Mouse (Mus musculus) stomach, postnatal 0 days (tissue): ENCODE results near the gene Ascl2. TPM values are rescaled to one million over a fixed set of nuclear protein-coding genes. Genes with fewer than 3 reads are reported as not detected.
A peak's percentile ranks its signal among the peaks of the same experiment; 100 is the strongest.

Experiments
- ATAC-seq: fragments of 200-750 bp; cut with Nextera tagmentation; 2 replicates; pipeline ENCODE4 v1.8.0; 2017; ENCODE audit not compliant: low FRiP score, low TSS enrichment
- DNase-seq: peaks from one replicate; pipeline ENCODE4 v3.0.0-alpha.2; 2016; ENCODE audit warnings: low spot score
- H3K27ac ChIP-seq: fragments of 300-500 bp; sonication (generic); replicated peaks from 2 replicates; pipeline ENCODE4 v1.5.1; 2014; ENCODE audit warnings: mild to moderate bottlenecking, control low read depth
- H3K27me3 ChIP-seq: fragments of 300-500 bp; sonication (generic); 2 replicates; pipeline ENCODE4 v1.6.1; 2014; ENCODE audit warnings: low read length; ENCODE audit not compliant: control insufficient read depth, insufficient read depth
- H3K36me3 ChIP-seq: fragments of 300-500 bp; sonication (generic); 2 replicates; pipeline ENCODE4 v1.6.1; 2014; ENCODE audit warnings: low read length, mixed read lengths; ENCODE audit not compliant: control insufficient read depth, insufficient read depth
- H3K4me1 ChIP-seq: fragments of 300-500 bp; sonication (generic); replicated peaks from 2 replicates; pipeline ENCODE4 v1.6.1; 2014; ENCODE audit warnings: antibody characterized with exemption; ENCODE audit not compliant: control insufficient read depth, insufficient read depth
- H3K4me2 ChIP-seq: fragments of 300-500 bp; sonication (generic); replicated peaks from 2 replicates; pipeline ENCODE4 v1.6.1; 2014; ENCODE audit warnings: low read depth, mild to moderate bottlenecking, control low read depth, moderate library complexity
- H3K4me3 ChIP-seq: fragments of 300-500 bp; sonication (generic); 2 replicates; pipeline ENCODE4 v1.5.1; 2014; ENCODE audit warnings: low read depth, low read length, control low read depth
- H3K9ac ChIP-seq: fragments of 300-500 bp; sonication (generic); 2 replicates; pipeline ENCODE4 v1.6.1; 2014; ENCODE audit warnings: mild to moderate bottlenecking, low read length, control low read depth, mixed read lengths
- H3K9me3 ChIP-seq: fragments of 300-500 bp; sonication (generic); 2 replicates; pipeline ENCODE4 v1.6.1; 2016; ENCODE audit warnings: low read length; ENCODE audit not compliant: control insufficient read depth
- CTCF ChIP-seq: IDR thresholded peaks from 2 replicates; pipeline ENCODE4 v1.5.1; 2016; ENCODE audit warnings: antibody characterized with exemption, low read depth, mild to moderate bottlenecking, moderate library complexity
- EP300 ChIP-seq: optimal IDR thresholded peaks from 2 replicates; pipeline ENCODE3; 2016; ENCODE audit warnings: antibody characterized with exemption
- WGBS: fragments of 180-500 bp; shearing (Covaris S2); extraction: QIAGEN DNeasy Blood & Tissue Kit; methylation state at CpG from one replicate; pipeline ENCODE4 v1.1.7; 2014; 5-methylcytosine and 5-hydroxymethylcytosine counted together
- polyA plus RNA-seq: library from polyadenylated mRNA; unstranded; fragments of >200 nt; fragmentation: Nextera tagmentation; extraction: Ambion mirVana; gene quantifications from 2 replicates; pipeline ENCODE4 v1.2.1, GENCODE M21; 2015

The Ascl2 gene
- polyA plus RNA-seq, 1 experiment from 2014 or later, result 4.5 TPM

DNA sequence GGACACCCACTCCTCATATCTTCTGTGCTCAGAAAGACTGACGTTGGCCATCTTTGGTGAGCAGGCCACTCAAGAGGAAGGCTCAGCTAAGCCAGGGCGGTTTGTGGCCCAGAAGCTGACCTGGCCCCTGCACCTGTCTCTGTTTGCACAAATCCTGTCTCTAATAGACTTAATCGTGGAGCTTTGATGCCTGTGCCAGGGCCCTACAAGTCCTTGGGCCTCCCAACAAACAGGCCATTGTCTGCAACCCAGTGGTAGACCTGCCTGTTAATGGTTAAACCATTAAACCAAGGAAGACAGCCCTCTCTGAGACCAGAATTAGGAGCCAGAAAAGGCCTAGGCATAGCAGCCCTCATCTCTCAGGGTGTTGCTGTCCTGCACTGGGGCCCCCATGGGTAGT, 36.6 kb downstream of the Ascl2 start:
- 44% methylated on average over 3 of the region's 3 CpGs for WGBS
- no peak overlapping the region; the same call in 1 of the 2 replicates for H3K27ac ChIP-seq
- TF ChIP-seq EP300 (no peak), CTCF (no peak)
- no peaks in the 10 kb centered on the region for H3K4me1 ChIP-seq
- H3K4me3 ChIP-seq, result no peak overlapping the region
- H3K4me2 ChIP-seq, result no peak overlapping the region
- H3K36me3 ChIP-seq, result no peaks in the 10 kb centered on the region
- no peaks in the 10 kb centered on the region for H3K9me3 ChIP-seq
- H3K27me3 ChIP-seq, result no peaks in the 10 kb centered on the region
- ATAC-seq (peak; percentile 57), DNase-seq (peak; percentile 59)
- H3K9ac ChIP-seq, result no peak overlapping the region

DNA sequence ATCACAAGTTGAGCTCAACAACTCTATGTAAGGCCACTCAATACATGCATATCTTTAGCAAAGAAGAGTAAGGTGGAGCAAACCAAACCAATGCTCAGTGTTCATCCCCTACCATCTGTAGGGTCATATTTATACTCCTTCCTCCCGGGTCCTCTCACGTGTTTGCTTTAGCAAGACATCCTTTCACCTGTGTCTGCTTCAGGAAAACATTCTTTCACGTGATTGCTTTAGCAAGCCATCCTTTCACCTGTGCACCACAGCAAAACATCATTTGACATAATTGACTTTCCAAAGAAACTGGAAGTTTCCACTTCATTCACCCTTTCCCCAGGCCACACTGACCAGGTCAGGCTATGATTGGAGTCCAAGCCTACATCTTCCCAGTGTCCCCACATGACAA, 38.0 kb downstream of the Ascl2 start, which contains the start of gene Th:
TSS of gene Th (minus strand) at position 101 of the 400 bp plus-strand sequence.
- H3K4me3 ChIP-seq, result no peak within 1 kb of the TSS
- DNase-seq (no peak), ATAC-seq (no peak)
- H3K27ac ChIP-seq, result no peak within 1 kb of the TSS
- no peaks in the 10 kb centered on the region for H3K4me1 ChIP-seq
- H3K4me2 ChIP-seq, result no peak within 1 kb of the TSS
- no peak within 1 kb of the TSS for H3K9ac ChIP-seq
- no peak for TF ChIP-seq EP300
- no peak for TF ChIP-seq CTCF
- 69% methylated on average over 3 of the region's 3 CpGs for WGBS
- H3K27me3 ChIP-seq, result no peaks in the 10 kb centered on the region
- H3K36me3 ChIP-seq, result no peaks in the 10 kb centered on the region
- H3K9me3 ChIP-seq, result no peaks in the 10 kb centered on the region

DNA sequence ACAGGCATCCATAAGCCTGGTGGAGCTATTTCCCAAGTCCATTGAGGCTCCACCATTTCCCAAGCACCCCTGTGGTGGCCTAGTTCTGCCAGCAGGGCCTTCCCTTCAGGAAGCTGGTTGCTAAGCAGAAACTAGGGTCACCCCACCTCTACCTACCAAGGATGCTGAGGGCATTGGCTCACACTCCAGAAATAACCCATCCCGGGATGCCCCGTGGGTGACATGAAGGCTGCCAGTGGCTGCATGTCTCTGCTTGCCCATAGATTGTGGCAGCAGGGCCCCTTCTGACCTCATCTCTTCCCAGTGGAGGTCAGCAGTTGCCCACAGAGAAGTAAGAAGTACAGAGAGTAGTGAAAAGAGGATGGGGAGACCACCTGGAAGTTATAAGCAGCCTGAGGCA, 39.5 kb downstream of the Ascl2 start:
- WGBS, result 84% methylated on average over 2 of the region's 2 CpGs
- no peak for ATAC-seq
- no peak for DNase-seq

DNA sequence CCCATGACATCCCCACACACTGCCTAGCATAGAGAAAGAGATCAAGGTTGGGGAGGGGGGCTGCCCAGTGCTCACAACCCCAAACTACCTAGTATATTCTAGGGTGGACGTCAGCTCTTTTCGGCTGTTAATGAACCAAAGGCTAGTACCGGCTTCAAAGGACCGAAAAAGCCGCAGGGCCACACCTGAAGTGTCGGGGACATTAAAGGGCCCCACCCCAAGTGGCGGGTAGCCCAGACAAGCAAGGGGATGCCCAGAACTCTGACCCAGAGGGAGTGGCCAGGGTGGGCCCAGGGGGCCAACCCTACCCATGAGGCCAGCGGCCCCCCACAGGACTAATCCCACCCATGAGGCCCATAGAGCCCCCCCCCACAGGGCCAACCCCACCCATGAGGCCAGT, 41.8 kb downstream of the Ascl2 start:
- no peaks in the 10 kb centered on the region for H3K9me3 ChIP-seq
- H3K4me3 ChIP-seq, result no peak overlapping the region
- no peak overlapping the region for H3K27ac ChIP-seq
- no peak overlapping the region for H3K4me2 ChIP-seq
- TF ChIP-seq CTCF (no peak), EP300 (no peak)
- ATAC-seq, result no peak
- H3K36me3 ChIP-seq, result no peaks in the 10 kb centered on the region
- H3K4me1 ChIP-seq, result no peaks in the 10 kb centered on the region
- no peaks in the 10 kb centered on the region for H3K27me3 ChIP-seq
- H3K9ac ChIP-seq, result no peak overlapping the region
- WGBS, result 62% methylated on average over 8 of the region's 8 CpGs
- peak; percentile 33 for DNase-seq

More for the DNA sequence above, 39.5 kb downstream of the Ascl2 start:
- H3K9me3 ChIP-seq, result no peaks in the 10 kb centered on the region
- no peaks in the 10 kb centered on the region for H3K27me3 ChIP-seq
- TF ChIP-seq CTCF (no peak), EP300 (no peak)
- no peak overlapping the region for H3K27ac ChIP-seq
- no peaks in the 10 kb centered on the region for H3K36me3 ChIP-seq
- no peak overlapping the region for H3K9ac ChIP-seq
- H3K4me3 ChIP-seq, result no peak overlapping the region
- no peaks in the 10 kb centered on the region for H3K4me1 ChIP-seq
- H3K4me2 ChIP-seq, result no peak overlapping the region

DNA sequence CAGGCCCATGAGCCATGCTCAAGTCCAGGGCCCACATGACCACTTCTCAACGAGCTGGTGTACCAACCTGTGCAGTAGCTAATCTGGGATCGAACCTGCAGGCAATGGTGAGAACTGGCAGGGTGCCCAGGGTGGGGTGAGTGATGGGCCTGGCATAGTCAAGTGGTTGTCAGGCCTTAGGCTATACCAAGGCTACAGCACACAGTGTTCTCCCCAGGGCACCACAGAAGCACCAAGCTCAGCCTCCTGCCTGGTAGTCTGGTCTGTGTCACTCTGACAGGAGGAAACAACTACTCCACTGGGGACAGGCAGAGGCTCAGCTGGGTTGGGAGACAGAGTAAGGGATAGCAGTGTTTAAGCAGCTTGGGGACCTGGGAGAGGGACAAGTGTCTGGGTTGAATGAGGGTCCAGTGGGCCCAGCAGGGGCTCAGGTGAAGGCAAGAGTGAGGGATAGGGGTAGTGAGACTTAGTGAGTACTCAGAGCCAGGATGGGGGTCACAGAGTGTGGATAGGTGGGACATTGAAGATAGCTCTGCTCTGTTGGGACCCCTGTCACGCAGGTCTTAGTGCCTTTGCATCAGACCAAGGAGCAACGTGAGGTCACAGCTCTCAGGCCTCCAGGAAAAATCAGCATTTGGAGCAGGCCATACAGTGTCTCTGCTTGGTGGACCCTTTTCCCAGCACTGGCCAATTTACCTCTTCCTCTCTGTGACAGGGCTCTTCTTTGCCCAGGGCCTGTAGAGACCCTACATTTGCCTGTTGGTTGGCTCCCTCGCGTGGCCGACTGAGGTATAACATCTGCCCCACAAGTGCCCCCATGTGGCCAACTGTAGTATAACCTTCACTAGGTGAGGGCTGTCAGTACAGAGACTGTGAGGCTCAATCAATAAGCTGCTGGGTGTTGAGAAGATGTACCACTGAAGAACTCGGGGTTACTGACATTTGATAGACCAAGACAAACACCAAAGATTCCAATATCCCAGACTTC, 50.1 kb downstream of the Ascl2 start:
- H3K9ac ChIP-seq, result no peak overlapping the region
- no peak overlapping the region for H3K27ac ChIP-seq
- DNase-seq (peak; percentile 84), ATAC-seq (peak; percentile 72)
- H3K4me3 ChIP-seq, result no peak overlapping the region
- no peaks in the 10 kb centered on the region for H3K36me3 ChIP-seq
- TF ChIP-seq EP300 (no peak), CTCF (peak; percentile 100)
- H3K27me3 ChIP-seq, result no peaks in the 10 kb centered on the region
- 28% methylated on average over 8 of the region's 8 CpGs for WGBS
- H3K9me3 ChIP-seq, result no peaks in the 10 kb centered on the region
- H3K4me2 ChIP-seq, result no peak overlapping the region
- H3K4me1 ChIP-seq, result no peaks in the 10 kb centered on the region

DNA sequence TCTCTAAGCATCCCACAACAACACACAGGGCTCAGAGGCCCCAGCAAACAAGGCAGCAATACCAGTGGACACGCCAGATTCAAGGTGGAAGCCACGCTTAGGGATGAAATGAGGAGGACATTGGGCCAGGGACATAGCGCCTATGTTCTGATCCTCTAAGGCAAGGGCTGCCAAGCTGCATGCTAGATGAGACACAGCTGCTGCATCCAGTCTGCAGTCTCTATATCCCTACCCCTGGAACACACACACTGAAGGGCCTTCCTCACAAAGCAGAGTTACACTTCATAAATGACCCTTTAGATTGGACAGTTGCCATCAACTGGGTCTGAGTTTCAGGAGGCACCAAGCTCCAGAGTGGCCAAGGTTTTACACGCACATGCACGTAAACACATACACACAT, 51.4 kb downstream of the Ascl2 start:
- no peak for ATAC-seq
- H3K36me3 ChIP-seq, result no peaks in the 10 kb centered on the region
- no peaks in the 10 kb centered on the region for H3K9me3 ChIP-seq
- H3K4me3 ChIP-seq, result no peak overlapping the region
- DNase-seq, result no peak
- no peak overlapping the region for H3K9ac ChIP-seq
- TF ChIP-seq EP300, result no peak
- no peak overlapping the region for H3K27ac ChIP-seq
- WGBS, result 60% methylated on average over 5 of the region's 5 CpGs
- no peaks in the 10 kb centered on the region for H3K4me1 ChIP-seq
- H3K4me2 ChIP-seq, result no peak overlapping the region
- no peaks in the 10 kb centered on the region for H3K27me3 ChIP-seq

Other genes with a start within 250 kb of the Ascl2 start
- 1.7 and 6.5 TPM in 2 replicates for gene Ins2, start 225.9 kb downstream of the Ascl2 start, polyA plus RNA-seq
- gene Th, start 38.1 kb downstream of the Ascl2 start, polyA plus RNA-seq, result 0.76 and 1.2 TPM in 2 replicates
- 0.61 and 0.98 TPM in 2 replicates for gene Tspan32, start 35.8 kb upstream of the Ascl2 start, polyA plus RNA-seq
- gene Cd81, start 83.5 kb upstream of the Ascl2 start, polyA plus RNA-seq, result 372 and 381 TPM in 2 replicates
- 44.7 and 46.9 TPM in 2 replicates for gene Tssc4, start 100.0 kb upstream of the Ascl2 start, polyA plus RNA-seq
- 2.0 and 3.3 TPM in 2 replicates for gene Trpm5, start 125.4 kb upstream of the Ascl2 start, polyA plus RNA-seq
- 17.8 and 21.2 TPM in 2 replicates for gene Kcnq1, start 137.1 kb upstream of the Ascl2 start, polyA plus RNA-seq